Mouse (Mus musculus): ENCODE results near the gene Amt.
A peak's percentile ranks its signal among the peaks of the same experiment; 100 is the strongest.

Amt gene

DNA sequence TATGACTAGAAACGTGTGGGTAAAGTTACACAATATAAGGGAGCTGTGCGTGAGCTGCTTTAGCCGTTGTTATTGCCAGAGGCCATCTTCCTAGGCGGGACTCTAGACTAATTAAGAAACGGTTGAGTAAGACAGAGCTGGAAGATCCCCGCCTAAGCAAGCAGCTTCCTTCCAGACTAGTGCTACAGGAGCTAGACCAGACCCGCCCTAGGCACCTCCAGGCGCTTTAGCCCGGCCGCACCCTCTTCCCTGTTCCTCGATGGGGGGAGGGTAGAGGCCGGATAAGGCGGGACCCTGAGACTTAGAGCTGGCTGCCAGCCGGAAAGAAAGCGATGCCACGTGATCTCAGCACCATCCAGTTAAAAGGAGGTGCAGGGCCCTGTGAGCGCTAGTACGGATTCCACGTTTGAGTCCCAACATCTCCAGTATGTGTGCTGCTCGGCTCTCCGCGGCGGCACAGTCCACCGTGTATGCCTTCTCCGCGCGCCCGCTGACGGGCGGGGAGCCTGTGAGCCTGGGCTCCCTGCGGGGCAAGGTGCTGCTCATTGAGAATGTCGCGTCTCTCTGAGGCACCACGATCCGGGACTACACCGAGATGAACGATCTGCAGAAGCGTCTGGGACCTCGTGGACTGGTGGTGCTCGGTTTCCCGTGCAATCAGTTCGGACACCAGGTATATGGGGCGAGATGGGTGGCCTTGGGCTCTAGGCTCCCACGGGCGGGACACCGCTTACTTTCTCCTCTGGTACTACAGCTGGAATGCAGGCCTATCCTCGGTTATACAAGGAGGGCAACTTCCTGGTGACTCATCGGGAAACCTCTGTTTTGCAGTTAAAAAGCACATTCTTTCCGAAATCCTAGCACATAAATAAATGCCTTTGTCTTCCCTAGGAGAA is 42.5 kb downstream of the Amt start, which contains the start of gene Gpx1:
Gene Gpx1 (plus strand): TSS at position 18 of the 896 bp plus-strand sequence.
- DNase-seq (ENCODE audit: low spot score) = peak; percentile 88

- peak; percentile 46 for DNase-seq (ENCODE audit: low spot score)
Measured at GRCm38 (mm10) chr9:108339886-108340257, 43.2 kb downstream of the Amt start.

- DNase-seq (ENCODE audit: low spot score) = peak; percentile 71
Measured at GRCm38 (mm10) chr9:108340258-108341138, 43.8 kb downstream of the Amt start.

GRCm38 (mm10) chr9:108341139-108341475 is 44.5 kb downstream of the Amt start:
- DNase-seq (ENCODE audit: low spot score) = peak; percentile 54

GRCm38 (mm10) chr9:108341801-108342200 is 45.1 kb downstream of the Amt start:
- no peak for DNase-seq (ENCODE audit: low spot score)

- no peak for DNase-seq (ENCODE audit: low spot score)
Measured at GRCm38 (mm10) chr9:108342301-108342831, 45.7 kb downstream of the Amt start.

DNA sequence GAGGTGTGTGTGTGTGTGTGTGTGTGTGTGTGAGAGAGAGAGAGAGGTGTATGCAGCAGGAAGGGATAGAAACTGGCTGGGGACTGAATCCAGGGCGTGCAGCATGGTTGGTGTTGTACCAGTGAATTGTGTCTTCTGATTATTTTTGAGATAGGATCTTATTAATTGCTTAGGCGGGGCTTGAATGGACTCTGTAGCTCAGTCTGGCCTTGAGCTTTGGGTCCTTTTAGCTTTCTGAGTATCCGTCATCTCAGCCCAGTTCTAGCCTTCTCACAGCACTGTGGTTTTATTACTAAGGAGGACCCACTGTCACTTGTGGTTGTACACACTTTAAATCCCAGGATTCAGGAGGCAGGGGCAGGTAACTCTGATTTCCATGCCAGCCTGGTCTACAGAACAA is 46.7 kb downstream of the Amt start:
- no peak for DNase-seq (ENCODE audit: low spot score)

DNA sequence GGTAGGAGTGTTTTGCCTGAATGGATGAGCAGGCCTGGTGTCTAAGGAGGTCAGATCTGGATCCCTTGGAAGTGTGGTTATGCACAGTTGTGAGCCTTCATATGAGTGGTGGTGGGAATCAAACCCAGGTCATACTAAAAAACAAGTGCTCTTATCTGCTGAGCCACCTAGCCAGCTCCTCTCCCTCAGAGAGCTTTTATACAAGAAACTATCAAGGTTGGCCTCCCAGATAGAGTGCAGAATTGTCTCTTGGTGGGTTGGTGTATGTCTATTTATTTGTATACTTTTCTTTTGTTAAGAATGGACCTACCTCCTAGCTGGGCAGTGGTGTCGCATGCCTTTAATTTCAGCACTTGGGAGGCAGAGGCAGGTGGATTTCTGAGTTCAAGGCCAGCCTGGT is 47.2 kb downstream of the Amt start:
- DNase-seq (ENCODE audit: low spot score) = no peak

DNA sequence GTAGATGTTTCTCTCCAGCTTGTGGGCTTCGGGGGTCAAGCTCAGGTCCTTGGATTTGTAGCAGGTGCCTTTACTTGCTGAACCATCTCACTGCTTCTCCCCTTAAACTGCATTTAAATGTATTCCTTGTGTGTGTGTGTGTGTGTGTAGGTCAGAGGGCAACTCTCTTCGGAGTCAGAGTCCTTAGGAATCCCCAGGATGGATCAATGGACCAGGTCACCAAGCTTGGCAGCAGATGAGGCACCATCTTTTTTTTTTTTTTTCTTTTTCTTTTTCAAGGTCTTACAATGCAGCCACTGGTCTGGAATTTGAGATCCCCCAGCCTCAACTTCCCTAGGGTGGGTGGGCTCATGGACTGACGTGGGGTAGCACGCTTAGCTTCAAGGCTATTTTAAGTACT is 47.8 kb downstream of the Amt start:
- DNase-seq (ENCODE audit: low spot score) = no peak

DNA sequence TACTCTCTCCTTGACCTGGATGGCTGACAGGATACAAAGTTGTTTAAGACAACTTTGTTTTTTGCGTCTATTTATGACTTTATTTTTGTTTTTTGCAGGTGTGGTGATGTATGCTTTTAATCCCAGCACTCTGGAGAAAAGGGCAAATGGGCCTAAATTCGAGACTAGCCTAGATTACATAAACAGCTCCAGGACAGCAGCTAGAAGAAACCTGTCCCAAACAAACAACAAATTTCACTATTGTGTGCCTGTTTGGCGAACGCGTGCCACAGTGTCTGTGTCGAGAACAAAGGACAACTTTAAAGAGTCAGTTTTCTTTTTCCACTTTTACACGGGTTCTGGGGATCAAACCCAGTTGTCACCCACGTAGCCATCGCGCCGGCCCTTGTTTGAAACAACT is 50.4 kb downstream of the Amt start:
- no peak for DNase-seq (ENCODE audit: low spot score)

DNA sequence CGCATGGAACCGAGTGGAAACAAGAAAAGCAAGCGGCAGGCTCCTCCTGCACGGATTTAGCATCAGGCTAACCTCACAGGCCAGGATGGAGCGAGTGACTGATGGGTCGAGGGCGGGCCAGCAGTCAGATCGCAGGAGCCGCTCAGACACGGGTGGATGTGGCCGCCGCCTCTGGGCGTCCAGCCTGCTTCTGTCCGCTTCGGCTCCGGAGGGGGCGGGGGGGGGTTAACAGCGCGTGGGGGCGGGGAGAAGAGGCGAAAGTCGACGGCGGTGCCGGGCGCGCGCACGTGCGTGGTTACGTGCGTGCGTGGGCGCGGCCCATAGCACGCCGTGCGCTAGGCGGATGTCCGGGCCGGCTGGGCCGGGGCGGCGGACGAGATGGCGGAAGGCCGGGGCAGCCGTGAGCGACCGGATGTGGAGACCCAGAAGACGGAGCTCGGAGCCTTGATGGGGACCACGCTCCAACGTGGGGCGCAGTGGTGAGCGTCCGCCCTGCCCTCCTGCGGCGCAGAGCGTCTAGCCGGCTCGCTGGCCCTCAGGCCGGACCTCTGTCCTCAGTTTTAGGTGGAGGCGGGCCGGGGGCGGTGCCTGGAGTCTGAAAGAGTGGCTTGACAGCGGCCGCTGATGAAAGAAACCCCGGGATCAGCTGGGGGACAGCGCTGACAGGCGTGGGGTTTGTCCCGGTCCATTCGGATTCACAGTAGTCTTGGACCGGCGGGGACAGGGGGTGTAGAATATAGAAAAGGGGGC is 51.1 kb downstream of the Amt start, which contains the start of gene Usp4:
Gene Usp4 (plus strand): TSS at position 314 of the 750 bp plus-strand sequence.
- DNase-seq (ENCODE audit: low spot score) = peak; percentile 80

DNA sequence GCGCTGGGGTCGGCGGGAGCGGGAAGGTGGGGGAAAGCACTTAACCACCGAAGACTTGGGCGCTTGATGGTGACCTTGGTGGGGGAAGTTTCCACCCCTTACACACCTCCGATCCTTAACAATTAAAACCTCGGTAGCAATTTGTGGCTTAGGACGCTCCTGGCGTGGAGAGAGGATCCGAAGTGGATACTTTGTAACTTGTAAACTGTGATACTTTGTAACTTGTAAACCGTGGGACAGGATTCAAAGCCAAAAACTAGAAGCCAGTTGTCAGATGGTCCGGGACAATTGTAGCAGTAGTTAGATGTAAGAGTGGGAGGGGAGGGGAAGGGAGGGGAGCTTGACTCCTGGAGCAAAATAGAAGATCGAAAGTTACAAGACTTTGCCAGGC is 51.6 kb downstream of the Amt start:
- DNase-seq (ENCODE audit: low spot score) = no peak

- DNase-seq (ENCODE audit: low spot score) = no peak
Measured at GRCm38 (mm10) chr9:108349727-108350126, 53.1 kb downstream of the Amt start.

Data from spleen, adult 12 weeks (tissue).